ENCODE assay signal across 8 mouse cellular contexts in the genomic region with DNA sequence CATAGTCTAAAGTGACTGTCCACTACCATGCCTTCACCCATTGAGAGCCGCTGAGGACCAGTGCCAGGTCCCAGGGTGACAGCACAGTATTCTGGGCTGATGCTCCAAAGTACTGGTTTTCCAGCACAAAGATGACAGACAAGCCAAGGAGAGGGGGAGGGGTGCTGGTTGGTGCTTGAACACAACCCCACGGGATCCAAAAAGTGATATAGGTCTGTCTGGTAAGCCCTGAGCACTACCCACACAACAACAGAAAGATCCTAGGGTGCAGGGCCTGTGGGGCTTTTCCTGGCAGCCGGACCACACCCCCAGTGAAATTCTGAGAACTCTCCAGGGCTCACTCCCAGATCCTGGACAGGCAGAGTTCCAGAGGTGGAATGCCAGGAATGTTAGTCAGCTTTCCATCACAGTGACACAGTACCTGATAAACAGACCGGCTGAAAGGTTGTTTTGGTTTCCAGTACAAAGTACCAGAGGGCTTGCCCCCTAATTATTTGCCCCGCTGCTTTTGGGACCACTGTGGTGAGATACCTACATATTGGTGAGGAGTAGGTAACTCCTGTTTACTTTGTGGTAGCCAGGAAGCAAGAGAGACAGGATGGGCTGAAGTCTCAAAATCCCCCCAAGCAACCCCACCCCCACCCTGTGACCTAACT. TPM values are rescaled to one million over a fixed set of nuclear protein-coding genes. Genes with fewer than 3 reads are reported as not detected.
DNase-seq lines count a peak whose midpoint lies in the region; ATAC-seq and TF ChIP-seq lines count a peak whose summit lies in the region.

No protein-coding gene starts in this region.

- ATAC-seq in forebrain, embryonic 15.5 days (replicated peaks) = no peak
- ATAC-seq in kidney, embryonic 16.5 days (ENCODE audit: low FRiP score, low TSS enrichment) = no peak

- 31% methylated on average over 5 of the region's 5 CpGs for WGBS in forebrain, embryonic 10.5 days
- 38% methylated on average over 5 of the region's 5 CpGs for WGBS in forebrain, embryonic 15.5 days
- 23% methylated on average over 5 of the region's 5 CpGs for WGBS in kidney, embryonic 16.5 days

- no peak overlapping the region for H3K4me2 ChIP-seq in forebrain, embryonic 15.5 days (replicated peaks)
- no peak overlapping the region; the same call in 1 of the 2 replicates for H3K4me2 ChIP-seq in kidney, embryonic 16.5 days (replicated peaks; ENCODE audit: low read depth, low read length)

- peaks cover 47% of the 10 kb centered on the region for H3K36me3 ChIP-seq in forebrain, embryonic 10.5 days (replicated peaks)
- H3K36me3 ChIP-seq in forebrain, embryonic 15.5 days = peaks cover 21% of the 10 kb centered on the region
- H3K36me3 ChIP-seq in ES-E14 (ENCODE audit: control insufficient read depth, insufficient read depth, low read length, poor library complexity, severe bottlenecking) = peaks cover 35% of the 10 kb centered on the region
- H3K36me3 ChIP-seq in kidney, embryonic 16.5 days (ENCODE audit: insufficient read depth, low read length) = peaks cover 25% of the 10 kb centered on the region

- peak overlapping the region; percentile 59 for H3K27ac ChIP-seq in forebrain, embryonic 10.5 days
- no peak overlapping the region for H3K27ac ChIP-seq in forebrain, embryonic 15.5 days (replicated peaks)
- H3K27ac ChIP-seq in ES-E14 (ENCODE audit: insufficient read depth, low read depth, low read length, poor library complexity, severe bottlenecking) = peak overlapping the region; percentile 97
- peak overlapping the region; percentile 86 for H3K27ac ChIP-seq in kidney, embryonic 16.5 days (ENCODE audit: low read length)

- no peaks in the 10 kb centered on the region for H3K27me3 ChIP-seq in forebrain, embryonic 10.5 days (ENCODE audit: poor library complexity, severe bottlenecking)
- H3K27me3 ChIP-seq in forebrain, embryonic 15.5 days = no peaks in the 10 kb centered on the region
- no peaks in the 10 kb centered on the region for H3K27me3 ChIP-seq in kidney, embryonic 16.5 days (ENCODE audit: insufficient read depth, low read length)

- H3K9me3 ChIP-seq in forebrain, embryonic 10.5 days = no peaks in the 10 kb centered on the region; the same call in 1 of the 2 replicates
- no peaks in the 10 kb centered on the region for H3K9me3 ChIP-seq in forebrain, embryonic 15.5 days
- no peaks in the 10 kb centered on the region for H3K9me3 ChIP-seq in ES-E14 (ENCODE audit: control insufficient read depth, insufficient read depth, low read depth, low read length)
- H3K9me3 ChIP-seq in kidney, embryonic 16.5 days (ENCODE audit: low read length) = no peaks in the 10 kb centered on the region

- no peak overlapping the region for H3K9ac ChIP-seq in forebrain, embryonic 15.5 days (replicated peaks)
- H3K9ac ChIP-seq in ES-E14 (ENCODE audit: insufficient read depth, low read depth, low read length, poor library complexity, severe bottlenecking) = peak overlapping the region; percentile 9; the same call in 1 of the 2 replicates
- peak overlapping the region; percentile 35; the same call in 1 of the 2 replicates for H3K9ac ChIP-seq in kidney, embryonic 16.5 days (replicated peaks; ENCODE audit: low read length)

- H3K4me3 ChIP-seq in forebrain, embryonic 10.5 days = no peak overlapping the region
- no peak overlapping the region for H3K4me3 ChIP-seq in forebrain, embryonic 15.5 days
- peak overlapping the region in 1 of 2 experiments; percentile 92; a peak in 1 of 4 replicates for H3K4me3 ChIP-seq in ES-E14 (ENCODE audit: insufficient read depth in 1 of 2, low read depth in 1 of 2, low read length in 2 of 2, poor library complexity in 1 of 2, severe bottlenecking in 1 of 2)
- H3K4me3 ChIP-seq in kidney, embryonic 16.5 days (ENCODE audit: low read length) = no peak overlapping the region

- no peak for DNase-seq in forebrain, embryonic 10.5 days (ENCODE audit: extremely low spot score, low spot score)
- peak; percentile 80 for DNase-seq in ES-E14 (ENCODE audit: low read depth, low spot score)
- peak; percentile 92 to 93 for DNase-seq in heart, adult 18-20 months
- peak; percentile 62 for DNase-seq in mesoderm, embryonic 11.5 days (ENCODE audit: low read depth, low spot score)
- DNase-seq in layer of hippocampus, adult 11-12 months (ENCODE audit: low spot score) = no peak
- DNase-seq in thymus, postnatal 36 days = no peak

- in situ Hi-C loops in ES-E14 (cut with MboI; ENCODE audit: low sequenced_read_pairs in 2 of 2, unreplicated experiment in 2 of 2) = no loop called here

- peaks cover 61% of the 10 kb centered on the region for H3K4me1 ChIP-seq in forebrain, embryonic 10.5 days
- peaks cover 15% of the 10 kb centered on the region for H3K4me1 ChIP-seq in forebrain, embryonic 15.5 days
- H3K4me1 ChIP-seq in ES-E14 (ENCODE audit: control insufficient read depth in 2 of 2, insufficient read depth in 2 of 2, low read length in 2 of 2, poor library complexity in 1 of 2) = peaks cover 0 to 14% of the 10 kb centered on the region in 2 experiments; a peak in 3 of 4 replicates
- peaks cover 49% of the 10 kb centered on the region for H3K4me1 ChIP-seq in kidney, embryonic 16.5 days (ENCODE audit: insufficient read depth, low read length)

TF ChIP-seq in ES-E14, 5 proteins besides CTCF, POLR2A, EP300 and RAD21:
- no peak for TF ChIP-seq HCFC1 (IDR thresholded peaks at IDR 0.05; ENCODE audit: borderline replicate concordance, insufficient read depth, low read length)
- TF ChIP-seq ZNF384 (IDR thresholded peaks at IDR 0.05; ENCODE audit: low read depth, low read length) = no peak
- no peak for TF ChIP-seq CHD2 (IDR thresholded peaks at IDR 0.05; ENCODE audit: low read depth, low read length)
- no peak for TF ChIP-seq MAFK (IDR thresholded peaks at IDR 0.05; ENCODE audit: insufficient read depth, low read depth, low read length)
- no peak for TF ChIP-seq ZC3H11A (IDR thresholded peaks at IDR 0.05; ENCODE audit: borderline replicate concordance, low read depth, low read length)
TF ChIP-seq in ES-E14: peak in this region for 0.

RNA-seq across cellular contexts. Expression of gene Pim3, which starts 5.5 kb away (rescaled TPM):
- 40.3 and 43.6 TPM in 2 replicates for polyA plus RNA-seq in forebrain, embryonic 10.5 days (2016; fragmentation: Nextera tagmentation; extraction: Ambion mirVana)
- 69.1 and 70.7 TPM in 2 replicates for polyA plus RNA-seq in forebrain, embryonic 15.5 days (2015; fragmentation: Nextera tagmentation; extraction: Ambion mirVana)
- total RNA-seq in ES-E14 (2012; rRNA removed) = 159 and 169 TPM in 2 replicates
- 100 to 1,000 TPM in 1 of 2 experiments, 10 to 100 TPM in 1; 97.9 to 139 TPM for total RNA-seq in heart, adult 18-20 months (2021)
- polyA plus RNA-seq in kidney, embryonic 16.5 days (2015; fragmentation: Nextera tagmentation; extraction: Ambion mirVana) = 59.6 and 77.7 TPM in 2 replicates

RNA-seq across cellular contexts. Expression of gene Creld2, which starts 48.0 kb away (rescaled TPM):
- polyA plus RNA-seq in forebrain, embryonic 10.5 days (2016; fragmentation: Nextera tagmentation; extraction: Ambion mirVana) = 96.5 and 103 TPM in 2 replicates
- 58.5 and 59.5 TPM in 2 replicates for polyA plus RNA-seq in forebrain, embryonic 15.5 days (2015; fragmentation: Nextera tagmentation; extraction: Ambion mirVana)
- 324 and 328 TPM in 2 replicates for total RNA-seq in ES-E14 (2012; rRNA removed)
- total RNA-seq in heart, adult 18-20 months (2021) = 10 to 100 TPM; 19.6 to 28.7 TPM
- 118 and 133 TPM in 2 replicates for polyA plus RNA-seq in kidney, embryonic 16.5 days (2015; fragmentation: Nextera tagmentation; extraction: Ambion mirVana)

RNA-seq across cellular contexts. Expression of gene Alg12, which starts 48.4 kb away (rescaled TPM):
- 10.6 and 11.4 TPM in 2 replicates for polyA plus RNA-seq in forebrain, embryonic 10.5 days (2016; fragmentation: Nextera tagmentation; extraction: Ambion mirVana)
- 7.8 and 8.5 TPM in 2 replicates for polyA plus RNA-seq in forebrain, embryonic 15.5 days (2015; fragmentation: Nextera tagmentation; extraction: Ambion mirVana)
- 17.0 and 17.8 TPM in 2 replicates for total RNA-seq in ES-E14 (2012; rRNA removed)
- total RNA-seq in heart, adult 18-20 months (2021) = 1 to 10 TPM; 8.3 to 8.8 TPM
- polyA plus RNA-seq in kidney, embryonic 16.5 days (2015; fragmentation: Nextera tagmentation; extraction: Ambion mirVana) = 15.7 and 16.9 TPM in 2 replicates

Comparison
In these comparisons a context has a peak if more than half of its experiments do, and no peak if none do; other contexts are left out.
1. DNase-seq: peak in ES-E14 (single experiment), heart, adult 18-20 months (2 of 2) and mesoderm, embryonic 11.5 days (single experiment); none in forebrain, embryonic 10.5 days (single experiment), layer of hippocampus, adult 11-12 months (single experiment) and thymus, postnatal 36 days (0 of 2).